Mouse (Mus musculus): ENCODE results near the gene Slc8a2. TPM values are rescaled to one million over a fixed set of nuclear protein-coding genes. Genes with fewer than 3 reads are reported as not detected.

Slc8a2 gene
- polyA plus RNA-seq, 1 experiment from 2014 or later: 0.28 TPM

GRCm38 (mm10) chr7:16147643-16148042 is 18.0 kb downstream of the Slc8a2 start:
- Histone ChIP-seq H3K4me3 (no peak overlapping the region), H3K36me3 (no peaks in the 10 kb centered on the region; the same call in 1 of the 2 replicates), H3K27me3 (replicated peaks) (peaks cover 40% of the 10 kb centered on the region), H3K9ac (no peak overlapping the region), H3K4me1 (replicated peaks) (no peaks in the 10 kb centered on the region), H3K9me3 (replicated peaks) (no peaks in the 10 kb centered on the region), H3K4me2 (no peak overlapping the region), H3K27ac (ENCODE audit: poor library complexity, severe bottlenecking) (no peak overlapping the region)
- ATAC-seq (ENCODE audit: insufficient number of reproducible peaks, low FRiP score): no peak
- WGBS: 8% methylated on average over 15 of the region's 15 CpGs

DNA sequence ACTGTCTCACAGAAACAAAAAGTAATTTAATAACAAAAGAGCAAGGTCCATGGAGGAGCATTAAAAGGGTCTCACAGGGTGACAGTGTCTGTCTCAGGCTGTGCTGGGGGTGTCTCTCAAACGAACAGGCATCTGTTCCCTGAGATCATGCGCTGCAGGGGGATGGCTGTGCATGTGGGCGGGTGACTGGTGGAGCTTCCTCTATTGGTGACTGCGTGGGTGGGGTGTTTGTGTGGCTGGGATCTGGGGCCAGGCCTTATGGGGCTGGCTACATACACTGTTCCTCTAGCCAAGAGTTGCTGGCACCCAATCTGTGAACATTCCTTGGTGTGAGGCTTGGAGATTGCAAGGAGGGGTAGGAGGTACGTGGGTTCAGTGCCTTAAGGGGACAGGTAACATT is 19.6 kb downstream of the Slc8a2 start:
- ATAC-seq (ENCODE audit: insufficient number of reproducible peaks, low FRiP score): no peak

DNA sequence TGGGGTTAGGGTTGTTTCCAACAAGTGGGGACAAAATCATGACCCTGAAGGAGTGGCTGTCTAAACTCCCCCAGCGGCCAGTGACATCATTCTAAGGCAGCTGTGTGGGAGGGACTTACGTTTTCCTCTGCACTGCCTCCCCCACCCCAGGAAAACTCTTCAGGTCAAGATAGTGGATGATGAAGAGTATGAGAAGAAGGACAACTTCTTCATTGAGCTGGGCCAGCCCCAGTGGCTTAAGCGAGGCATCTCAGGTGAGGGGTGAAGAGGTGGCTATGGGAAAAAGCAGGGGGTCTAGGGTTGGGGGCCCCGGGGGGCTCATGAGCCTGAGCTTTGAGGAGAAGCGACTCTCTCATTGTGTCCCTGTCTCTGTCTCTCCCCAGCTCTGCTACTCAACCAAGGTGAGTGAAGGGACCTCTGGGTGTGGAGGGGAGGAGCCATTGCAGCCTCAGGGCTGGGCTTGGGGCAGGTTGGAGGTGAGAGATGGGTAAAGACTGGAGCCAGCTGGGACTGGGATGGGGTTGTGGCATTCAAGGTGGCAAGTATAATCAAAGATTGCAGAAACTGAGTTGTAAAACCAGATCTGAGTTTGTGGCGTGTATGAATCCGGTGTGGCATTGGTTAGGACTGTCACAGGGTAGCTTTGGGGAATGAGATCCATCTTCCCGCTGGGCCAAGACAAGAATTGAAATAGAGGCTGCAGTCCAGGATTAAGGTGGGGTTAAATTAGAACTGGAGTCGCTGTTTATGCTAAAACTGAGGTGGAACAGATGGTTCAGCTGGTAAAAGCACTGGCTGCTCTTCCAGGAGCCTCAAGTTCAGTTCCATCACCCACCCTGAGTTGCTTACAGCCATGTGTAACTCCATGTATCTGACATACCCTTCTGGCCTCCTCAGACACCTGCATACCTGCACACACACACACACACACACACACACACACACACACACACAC is 20.8 kb downstream of the Slc8a2 start:
- no peak overlapping the region for H3K27ac ChIP-seq (ENCODE audit: poor library complexity, severe bottlenecking)
- no peak overlapping the region for H3K9ac ChIP-seq
- WGBS: 60% methylated on average over 9 of the region's 9 CpGs
- H3K27me3 ChIP-seq (replicated peaks): peaks cover 31% of the 10 kb centered on the region
- H3K4me1 ChIP-seq (replicated peaks): no peaks in the 10 kb centered on the region; the same call in 1 of the 2 replicates
- no peak overlapping the region for H3K4me2 ChIP-seq
- no peak overlapping the region for H3K4me3 ChIP-seq
- no peaks in the 10 kb centered on the region for H3K9me3 ChIP-seq (replicated peaks)
- ATAC-seq (ENCODE audit: insufficient number of reproducible peaks, low FRiP score): no peak
- no peaks in the 10 kb centered on the region for H3K36me3 ChIP-seq

More for the DNA sequence above, 19.6 kb downstream of the Slc8a2 start:
- WGBS: 55% methylated on average over 5 of the region's 5 CpGs
- Histone ChIP-seq H3K9ac (no peak overlapping the region), H3K4me3 (no peak overlapping the region), H3K36me3 (no peaks in the 10 kb centered on the region; the same call in 1 of the 2 replicates), H3K4me1 (replicated peaks) (no peaks in the 10 kb centered on the region), H3K27ac (ENCODE audit: poor library complexity, severe bottlenecking) (no peak overlapping the region), H3K27me3 (replicated peaks) (peaks cover 40% of the 10 kb centered on the region), H3K4me2 (no peak overlapping the region), H3K9me3 (replicated peaks) (no peaks in the 10 kb centered on the region)

DNA sequence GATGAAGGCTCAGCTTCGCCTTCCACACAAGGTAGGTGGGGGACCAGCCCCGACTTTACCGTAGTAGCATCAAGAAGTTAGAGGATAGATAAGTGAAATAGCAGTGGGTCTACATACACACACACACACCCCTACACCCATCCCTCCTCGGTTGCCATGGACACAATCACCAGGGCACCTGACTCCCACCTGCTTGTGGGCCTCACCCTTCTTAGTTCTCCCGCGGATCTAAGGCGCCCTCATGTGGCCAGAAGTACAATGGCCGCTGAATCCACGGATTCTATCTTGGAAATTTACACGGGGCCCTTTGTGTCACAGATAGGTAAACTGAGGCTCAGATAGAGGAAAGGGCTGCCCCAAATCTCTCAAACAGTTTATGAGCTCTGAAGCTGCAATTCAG is 23.9 kb downstream of the Slc8a2 start:
- H3K27ac ChIP-seq (ENCODE audit: poor library complexity, severe bottlenecking): no peak overlapping the region
- peaks cover 14% of the 10 kb centered on the region for H3K27me3 ChIP-seq (replicated peaks)
- no peaks in the 10 kb centered on the region for H3K36me3 ChIP-seq
- H3K9me3 ChIP-seq (replicated peaks): no peaks in the 10 kb centered on the region
- no peak overlapping the region for H3K4me2 ChIP-seq
- H3K4me1 ChIP-seq (replicated peaks): peaks cover 9% of the 10 kb centered on the region
- peak; percentile 60; the same call in 1 of the 2 replicates for ATAC-seq (ENCODE audit: insufficient number of reproducible peaks, low FRiP score)
- no peak overlapping the region for H3K4me3 ChIP-seq
- no peak overlapping the region for H3K9ac ChIP-seq
- WGBS: 17% methylated on average over 10 of the region's 10 CpGs

GRCm38 (mm10) chr7:16155132-16155872 is 25.7 kb downstream of the Slc8a2 start:
- Histone ChIP-seq H3K27me3 (replicated peaks) (peaks cover 25% of the 10 kb centered on the region), H3K9ac (no peak overlapping the region), H3K9me3 (replicated peaks) (no peaks in the 10 kb centered on the region), H3K4me3 (no peak overlapping the region), H3K27ac (ENCODE audit: poor library complexity, severe bottlenecking) (0 out of 2 replicates have a peak overlapping the region, but pooled peaks have one; percentile 24), H3K4me1 (replicated peaks) (peaks cover 14% of the 10 kb centered on the region), H3K4me2 (no peak overlapping the region), H3K36me3 (no peaks in the 10 kb centered on the region)
- ATAC-seq (ENCODE audit: insufficient number of reproducible peaks, low FRiP score): no peak
- 35% methylated on average over 9 of the region's 9 CpGs for WGBS

DNA sequence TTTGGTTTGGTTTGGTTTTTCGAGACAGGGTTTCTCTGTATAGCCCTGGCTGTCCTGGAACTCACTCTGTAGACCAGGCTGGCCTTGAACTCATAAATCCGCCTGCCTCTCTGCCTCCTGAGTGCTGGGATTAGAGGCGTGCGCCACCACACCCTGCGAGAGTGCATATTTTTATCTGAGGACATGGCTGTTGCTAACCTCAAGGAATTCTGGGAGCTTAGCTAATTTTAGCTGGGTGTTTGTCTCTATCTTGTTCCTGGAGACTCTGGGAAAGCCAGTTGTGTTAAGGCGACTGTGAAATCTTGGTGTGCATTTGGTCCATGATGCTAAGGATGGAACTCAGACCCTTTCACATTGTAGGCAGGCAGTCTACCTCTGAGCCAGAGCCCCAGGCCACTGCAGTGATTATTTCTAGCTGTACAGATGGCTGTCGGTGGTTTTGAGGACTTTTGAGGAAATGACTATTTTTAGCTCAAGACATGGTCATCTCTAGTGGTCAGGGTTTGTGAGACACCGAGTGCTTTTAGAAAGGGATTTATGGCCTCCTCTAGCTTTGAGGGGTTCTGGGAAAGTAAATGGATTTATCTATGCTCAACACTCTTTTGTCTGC is 26.6 kb downstream of the Slc8a2 start:
- H3K4me1 ChIP-seq (replicated peaks): peaks cover 14% of the 10 kb centered on the region
- no peak overlapping the region for H3K4me2 ChIP-seq
- H3K36me3 ChIP-seq: no peaks in the 10 kb centered on the region
- H3K27ac ChIP-seq (ENCODE audit: poor library complexity, severe bottlenecking): peak overlapping the region; percentile 48
- no peak overlapping the region for H3K4me3 ChIP-seq
- peaks cover 28% of the 10 kb centered on the region for H3K27me3 ChIP-seq (replicated peaks)
- ATAC-seq (ENCODE audit: insufficient number of reproducible peaks, low FRiP score): no peak
- H3K9me3 ChIP-seq (replicated peaks): peaks cover 2% of the 10 kb centered on the region
- no peak overlapping the region for H3K9ac ChIP-seq
- 32% methylated on average over 8 of the region's 8 CpGs for WGBS

- Histone ChIP-seq H3K9ac (peak overlapping the region; percentile 29; the same call in 1 of the 2 replicates), H3K9me3 (replicated peaks) (peaks cover 3% of the 10 kb centered on the region), H3K4me1 (replicated peaks) (peaks cover 14% of the 10 kb centered on the region), H3K27me3 (replicated peaks) (peaks cover 28% of the 10 kb centered on the region), H3K4me2 (peak overlapping the region; percentile 54), H3K27ac (ENCODE audit: poor library complexity, severe bottlenecking) (no peak overlapping the region), H3K36me3 (no peaks in the 10 kb centered on the region), H3K4me3 (peak overlapping the region; percentile 17)
- WGBS: 8% methylated on average over 39 of the region's 39 CpGs
- no peak for ATAC-seq (ENCODE audit: insufficient number of reproducible peaks, low FRiP score)
Measured at GRCm38 (mm10) chr7:16158735-16159134, 29.1 kb downstream of the Slc8a2 start.

GRCm38 (mm10) chr7:16160702-16161101 is 31.1 kb downstream of the Slc8a2 start:
- 57% methylated on average over 3 of the region's 3 CpGs for WGBS
- H3K9me3 ChIP-seq (replicated peaks): peaks cover 3% of the 10 kb centered on the region
- no peak overlapping the region for H3K4me2 ChIP-seq
- H3K9ac ChIP-seq: no peak overlapping the region
- no peak for ATAC-seq (ENCODE audit: insufficient number of reproducible peaks, low FRiP score)
- H3K4me1 ChIP-seq (replicated peaks): peaks cover 14% of the 10 kb centered on the region
- H3K27ac ChIP-seq (ENCODE audit: poor library complexity, severe bottlenecking): no peak overlapping the region
- peaks cover 28% of the 10 kb centered on the region for H3K27me3 ChIP-seq (replicated peaks)
- no peaks in the 10 kb centered on the region for H3K36me3 ChIP-seq
- H3K4me3 ChIP-seq: no peak overlapping the region

GRCm38 (mm10) chr7:16161302-16161701 is 31.7 kb downstream of the Slc8a2 start:
- WGBS: 81% methylated on average over 9 of the region's 9 CpGs

DNA sequence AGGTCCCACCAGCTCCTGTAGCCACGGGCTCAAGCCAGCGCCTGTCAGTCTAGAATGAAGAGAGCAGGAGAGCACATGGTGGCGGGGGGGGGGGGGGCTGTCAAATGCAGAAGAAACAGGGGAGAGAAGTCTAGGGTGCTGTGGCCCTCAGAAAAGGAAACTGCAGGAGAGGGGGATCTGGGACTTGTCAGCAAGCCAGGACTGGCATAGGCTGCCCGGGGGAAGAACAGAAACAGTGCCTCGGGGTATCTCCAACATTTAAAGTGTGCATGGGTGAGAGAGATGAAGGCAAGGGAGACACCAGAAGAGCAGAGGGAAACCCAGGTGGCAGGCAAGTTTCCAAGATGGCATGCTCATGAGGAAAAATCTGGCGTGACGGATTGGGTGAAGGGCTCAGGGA is 32.4 kb downstream of the Slc8a2 start:
- peaks cover 28% of the 10 kb centered on the region for H3K27me3 ChIP-seq (replicated peaks)
- H3K4me3 ChIP-seq: no peak overlapping the region
- no peak overlapping the region for H3K27ac ChIP-seq (ENCODE audit: poor library complexity, severe bottlenecking)
- peaks cover 3% of the 10 kb centered on the region for H3K9me3 ChIP-seq (replicated peaks)
- no peak overlapping the region for H3K9ac ChIP-seq
- H3K36me3 ChIP-seq: no peaks in the 10 kb centered on the region
- 0 out of 2 replicates have a peak, but pooled peaks cover 7% of the 10 kb centered on the region for H3K4me1 ChIP-seq (replicated peaks)
- H3K4me2 ChIP-seq: no peak overlapping the region
- WGBS: 62% methylated on average over 7 of the region's 7 CpGs
- no peak for ATAC-seq (ENCODE audit: insufficient number of reproducible peaks, low FRiP score)

More at GRCm38 (mm10) chr7:16161302-16161701, 31.7 kb downstream of the Slc8a2 start:
- Histone ChIP-seq H3K9ac (no peak overlapping the region), H3K9me3 (replicated peaks) (peaks cover 3% of the 10 kb centered on the region), H3K4me1 (replicated peaks) (peaks cover 11% of the 10 kb centered on the region), H3K27ac (ENCODE audit: poor library complexity, severe bottlenecking) (no peak overlapping the region), H3K36me3 (no peaks in the 10 kb centered on the region), H3K4me3 (no peak overlapping the region), H3K4me2 (no peak overlapping the region), H3K27me3 (replicated peaks) (peaks cover 28% of the 10 kb centered on the region)
- no peak for ATAC-seq (ENCODE audit: insufficient number of reproducible peaks, low FRiP score)

Measured in heart, embryonic 12.5 days (tissue).